Mouse (Mus musculus) CH12.LX (cell line): ENCODE data around the gene Xpo6. TPM values are rescaled to one million over a fixed set of nuclear protein-coding genes. Genes with fewer than 3 reads are reported as not detected.

Experiments
- DNase-seq: peaks from one replicate; pipeline ENCODE4 v3.0.0-alpha.2; 2013; ENCODE audit errors: extremely low read depth
- H3K27ac ChIP-seq: 2 replicates; pipeline ENCODE4 v1.5.1; 2012; ENCODE audit warnings: low read depth, mild to moderate bottlenecking, control low read depth, moderate library complexity; ENCODE audit not compliant: insufficient read depth
- H3K27me3 ChIP-seq: replicated peaks from 2 replicates; pipeline ENCODE3; 2012; ENCODE audit warnings: inconsistent platforms
- H3K36me3 ChIP-seq, 2 experiments: replicated peaks in 1 of 2; 2 replicates each; pipeline versions ENCODE3 to v1.6.1; 2012; ENCODE audit warnings: inconsistent platforms in 1 of 2, low read length in 1 of 2, mild to moderate bottlenecking in 1 of 2, mixed read lengths in 1 of 2, moderate library complexity in 1 of 2; ENCODE audit not compliant: control insufficient read depth in 1 of 2, insufficient read depth in 1 of 2
- H3K4me1 ChIP-seq, 2 experiments: 2 replicates each; pipeline ENCODE4 v1.6.1; 2012; ENCODE audit warnings: inconsistent platforms in 1 of 2, moderate library complexity in 1 of 2; ENCODE audit not compliant: insufficient read depth in 2 of 2, control insufficient read depth in 1 of 2
- H3K4me2 ChIP-seq: 2 replicates; pipeline ENCODE4 v1.6.1; 2012; ENCODE audit warnings: low read depth, mild to moderate bottlenecking, control low read depth; ENCODE audit not compliant: poor library complexity, insufficient read depth, severe bottlenecking
- H3K4me3 ChIP-seq, 3 experiments: fragments of 150-350 bp in 1 of 3; sonication (generic) in 1 of 3; replicated peaks in 1 of 3; 2 replicates each; pipeline versions ENCODE3 to v1.5.1; 2011 to 2012; ENCODE audit warnings: low read depth in 2 of 3, low read length in 2 of 3, mild to moderate bottlenecking in 2 of 3, moderate library complexity in 2 of 3, control low read depth in 1 of 3, improper control_type of control experiment in 1 of 3, inconsistent platforms in 1 of 3, mixed read lengths in 1 of 3; ENCODE audit not compliant: poor library complexity in 1 of 3
- H3K79me2 ChIP-seq: replicated peaks from 2 replicates; pipeline ENCODE4 v1.6.1; 2012; ENCODE audit warnings: mild to moderate bottlenecking, moderate library complexity; ENCODE audit not compliant: control insufficient read depth, poor library complexity, insufficient read depth, severe bottlenecking; ENCODE audit errors: extremely low read depth
- H3K9ac ChIP-seq: 2 replicates; pipeline ENCODE4 v1.6.1; 2012; ENCODE audit warnings: low read depth, mild to moderate bottlenecking, control low read depth, moderate library complexity; ENCODE audit not compliant: insufficient read depth
- H3K9me3 ChIP-seq: replicated peaks from 2 replicates; pipeline ENCODE3; 2012; ENCODE audit warnings: low read length, inconsistent platforms, mixed read lengths
- CHD1 ChIP-seq: IDR thresholded peaks from 2 replicates; pipeline ENCODE4 v1.6.1; 2012; ENCODE audit warnings: low read depth, low read length, improper control_type of control experiment, inconsistent platforms
- CHD2 ChIP-seq: IDR thresholded peaks from 2 replicates; pipeline ENCODE4 v1.6.1; 2011; ENCODE audit warnings: low read length, improper control_type of control experiment
- CTCF ChIP-seq, 2 experiments: IDR thresholded peaks in 1 of 2; conservative IDR thresholded peaks in 1 of 2; 2 replicates each; pipeline ENCODE4 v1.5.1; 2011 to 2012; ENCODE audit warnings: low read depth in 2 of 2, low read length in 2 of 2, improper control_type of control experiment in 1 of 2, inconsistent platforms in 1 of 2, mild to moderate bottlenecking in 1 of 2, moderate library complexity in 1 of 2
- E2F4 ChIP-seq: IDR thresholded peaks from 2 replicates; pipeline ENCODE4 v1.6.1; 2011; ENCODE audit warnings: low read depth, low read length, improper control_type of control experiment; ENCODE audit not compliant: insufficient replicate concordance
- HCFC1 ChIP-seq: IDR thresholded peaks from 2 replicates; pipeline ENCODE4 v1.6.1; 2012; ENCODE audit warnings: low read depth, mild to moderate bottlenecking, inconsistent platforms, low read length, improper control_type of control experiment
- JUND ChIP-seq: conservative IDR thresholded peaks from 2 replicates; pipeline ENCODE4 v1.6.1; 2011; ENCODE audit warnings: low read depth, low read length, improper control_type of control experiment
- MAX ChIP-seq: IDR thresholded peaks from 2 replicates; pipeline ENCODE4 v1.6.1; 2011; ENCODE audit warnings: low read length, improper control_type of control experiment
- MAZ ChIP-seq: IDR thresholded peaks from 2 replicates; pipeline ENCODE4 v1.6.1; 2012; ENCODE audit warnings: low read depth, mild to moderate bottlenecking, inconsistent platforms, low read length, improper control_type of control experiment, moderate library complexity
- MEF2A ChIP-seq: IDR thresholded peaks from 2 replicates; pipeline ENCODE4 v1.6.1; 2014; ENCODE audit warnings: low read depth, mild to moderate bottlenecking, inconsistent platforms, low read length, improper control_type of control experiment, borderline replicate concordance
- MXI1 ChIP-seq: IDR thresholded peaks from 2 replicates; pipeline ENCODE4 v1.6.1; 2011; ENCODE audit warnings: mild to moderate bottlenecking, low read depth, low read length, improper control_type of control experiment
- NRF1 ChIP-seq: IDR thresholded peaks from 2 replicates; pipeline ENCODE4 v1.6.1; 2014; ENCODE audit warnings: low read depth, mild to moderate bottlenecking, inconsistent platforms, low read length, improper control_type of control experiment, moderate library complexity
- POLR2A ChIP-seq: IDR thresholded peaks from 2 replicates; pipeline ENCODE4 v1.6.1; 2011; ENCODE audit warnings: low read depth, mild to moderate bottlenecking, improper control_type of control experiment, low read length
- SMC3 ChIP-seq: IDR thresholded peaks from 2 replicates; pipeline ENCODE4 v1.6.1; 2011; ENCODE audit warnings: low read depth, low read length, improper control_type of control experiment
- USF1 ChIP-seq: IDR thresholded peaks from 2 replicates; pipeline ENCODE4 v1.6.1; 2014; ENCODE audit warnings: low read depth, mild to moderate bottlenecking, inconsistent platforms, low read length, improper control_type of control experiment
- USF2 ChIP-seq: conservative IDR thresholded peaks from 2 replicates; pipeline ENCODE4 v1.6.1; 2011; ENCODE audit warnings: low read depth, low read length, improper control_type of control experiment
- ZC3H11A ChIP-seq: IDR thresholded peaks from 2 replicates; pipeline ENCODE4 v1.6.1; 2012; ENCODE audit warnings: low read depth, mild to moderate bottlenecking, inconsistent platforms, low read length, improper control_type of control experiment
- ZKSCAN1 ChIP-seq: IDR thresholded peaks from 2 replicates; pipeline ENCODE4 v1.6.1; 2012; ENCODE audit warnings: low read depth, inconsistent platforms, low read length, improper control_type of control experiment, borderline replicate concordance
- ZMIZ1 ChIP-seq: IDR thresholded peaks from 2 replicates; pipeline ENCODE4 v1.6.1; 2012; ENCODE audit warnings: low read depth, mild to moderate bottlenecking, inconsistent platforms, low read length, improper control_type of control experiment
- dilution Hi-C: fragments of 300-500 bp; cut with MboI; formaldehyde crosslinking; loops from 2 replicates; pipeline ENCODE4 v1.14.3; 2020; ENCODE audit warnings: low sequenced_read_pairs; ENCODE audit not compliant: extremely low pct_unique_long_range_greater_than_20kb, extremely low pct_ligation_motif_present
- in situ Hi-C: fragments of 300-500 bp; cut with MboI; formaldehyde crosslinking; loops from 3 replicates; pipeline ENCODE4 v1.14.3; 2019; ENCODE audit warnings: low sequenced_read_pairs, low pct_ligation_motif_present, low pct_unique_long_range_greater_than_20kb, mixed read lengths
- polyA plus RNA-seq: library from polyadenylated mRNA; unstranded; fragments of >175 nt; gene quantifications from 2 replicates; pipeline ENCODE4 v1.2.1, GENCODE M21; 2012; ENCODE audit warnings: low read depth; ENCODE audit not compliant: insufficient read length
- total RNA-seq, 2 experiments: library from RNA; depleted of rRNA; stranded (reverse); fragments of 300-350 nt in 1 of 2; fragments of >200 nt in 1 of 2; gene quantifications; 2 replicates each; pipeline ENCODE4 v1.2.3; 2012 to 2014

The Xpo6 gene
- total and polyA plus RNA-seq, 3 experiments: 49.9 to 149 (median 79.1) TPM

DNA sequence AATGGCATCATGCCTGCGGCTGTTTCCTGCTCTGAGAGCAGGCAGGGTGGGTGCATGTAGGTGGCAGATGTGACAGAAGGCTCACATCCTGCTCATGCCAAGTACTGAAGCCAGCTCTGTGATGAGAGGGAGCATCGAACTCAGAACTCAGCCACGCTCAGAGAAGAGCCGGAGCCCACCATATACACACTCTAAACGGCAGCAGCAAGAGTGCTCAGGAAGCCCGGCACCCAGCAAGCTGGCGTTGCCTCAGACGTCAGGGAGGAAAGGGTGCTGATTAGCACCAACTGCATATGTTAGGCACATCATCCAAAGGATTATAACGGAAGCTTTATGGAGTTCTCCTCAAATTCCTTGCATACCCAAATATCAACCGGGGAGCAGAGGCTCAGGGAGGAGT lies 112.7 kb downstream of the Xpo6 start:
- DNase-seq: no peak
- H3K4me1 ChIP-seq: no peaks in the 10 kb centered on the region
- dilution Hi-C loops: no loop called here

DNA sequence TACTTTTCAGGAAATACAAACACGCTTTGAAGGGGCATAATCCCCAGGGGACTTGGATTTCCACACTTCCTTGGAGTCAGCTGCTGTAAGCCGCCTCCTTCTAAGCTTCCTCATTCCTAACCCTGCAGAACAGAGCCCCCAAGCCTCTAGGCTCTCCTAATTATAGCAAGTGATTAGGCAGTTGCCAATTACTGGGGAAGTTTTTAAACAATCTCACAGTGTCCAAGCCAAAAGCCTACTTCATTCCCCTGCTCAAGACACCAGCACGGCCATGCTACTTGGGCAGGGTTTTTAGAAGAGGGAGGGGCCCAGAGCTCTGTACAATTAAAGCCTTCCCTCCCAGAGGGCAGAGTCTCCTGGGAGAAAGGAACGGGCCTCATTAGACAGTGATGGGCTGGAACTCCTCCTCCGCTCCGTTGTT lies 114.0 kb downstream of the Xpo6 start:
- no peak overlapping the region for H3K9ac ChIP-seq
- TF ChIP-seq SMC3 (no peak), CTCF (conservative IDR thresholded peaks at IDR 0.05 in 1 of 2, IDR thresholded peaks at IDR 0.05 in 1 of 2; ENCODE audit: low read depth in 2 of 2, low read length in 2 of 2) (no peak), ZKSCAN1 (no peak), ZMIZ1 (no peak), E2F4 (no peak), CHD2 (no peak), MAZ (no peak), USF1 (no peak), MXI1 (no peak)
- no peaks in the 10 kb centered on the region for H3K36me3 ChIP-seq
- no peak for DNase-seq
- dilution Hi-C loops (no loop called here), in situ Hi-C loops (loop anchor here (10.0 kb wide), 1 partner anchor 322 kb away; no protein-coding TSS in a partner anchor)
- H3K4me3 ChIP-seq: no peak overlapping the region
- no peaks in the 10 kb centered on the region for H3K27me3 ChIP-seq
- H3K9me3 ChIP-seq: peaks cover 10% of the 10 kb centered on the region
- H3K4me2 ChIP-seq: no peak overlapping the region
- H3K27ac ChIP-seq: no peak overlapping the region
- no peaks in the 10 kb centered on the region for H3K4me1 ChIP-seq
- H3K79me2 ChIP-seq: no peaks in the 10 kb centered on the region

More for the DNA sequence above, 112.7 kb downstream of the Xpo6 start:
- Histone ChIP-seq H3K9ac (no peak overlapping the region), H3K4me2 (no peak overlapping the region), H3K9me3 (peaks cover 9% of the 10 kb centered on the region), H3K27me3 (no peaks in the 10 kb centered on the region), H3K36me3 (no peaks in the 10 kb centered on the region), H3K27ac (no peak overlapping the region), H3K79me2 (no peaks in the 10 kb centered on the region)
- in situ Hi-C loops: loop anchor here (10.0 kb wide), 1 partner anchor 323 kb away; no protein-coding TSS in a partner anchor
- TF ChIP-seq HCFC1 (no peak), CHD1 (no peak), POLR2A (no peak), JUND (no peak), MAX (no peak), USF2 (no peak), MEF2A (no peak), ZC3H11A (no peak), NRF1 (no peak), SMC3 (no peak)
- TF ChIP-seq, all 38 proteins: peak for 0
- H3K4me3 ChIP-seq: no peak overlapping the region
